In the genomic region with DNA sequence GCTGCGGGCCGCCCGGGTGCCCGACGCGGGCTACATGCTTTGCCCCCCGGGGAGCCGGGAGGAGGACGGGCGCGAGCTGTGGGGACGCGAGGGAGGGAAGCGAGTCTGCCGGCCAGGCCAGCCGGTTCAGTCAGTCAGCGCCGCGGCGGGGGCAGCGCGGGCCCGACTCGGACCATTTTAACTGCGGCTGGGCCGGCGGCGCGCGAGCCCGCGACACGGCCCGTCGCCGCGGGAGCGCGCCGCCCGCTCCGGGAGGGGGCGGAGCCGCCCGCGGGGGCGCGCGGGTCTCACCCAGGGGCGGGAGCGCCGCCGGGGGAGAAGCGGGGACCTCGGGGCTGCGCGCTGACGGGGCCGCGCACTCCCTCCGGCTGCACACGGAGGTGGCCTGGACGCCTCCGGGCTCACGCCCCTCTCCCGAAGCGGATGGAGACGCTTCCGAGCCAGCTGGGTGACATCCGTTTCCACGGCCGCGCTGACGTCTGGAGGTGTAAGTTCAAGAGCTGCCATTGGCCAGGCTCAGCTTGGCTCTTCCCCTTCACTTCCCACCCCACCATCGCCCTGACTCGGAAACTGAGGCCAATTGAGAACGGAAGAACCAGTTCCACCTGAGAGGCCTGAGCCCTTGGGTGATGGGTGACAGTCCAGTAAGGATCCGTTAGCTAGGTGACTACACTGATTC, we compare ENCODE assay signal across 8 mouse cellular contexts. TPM values are rescaled to one million over a fixed set of nuclear protein-coding genes. Genes with fewer than 3 reads are reported as not detected.
A peak's percentile ranks its signal among the peaks of the same experiment; 100 is the strongest.
DNase-seq lines count a peak whose midpoint lies in the region; ATAC-seq lines count a peak whose summit lies in the region.

No protein-coding gene starts in this region.

- H3K9me3 ChIP-seq in intestine, embryonic 15.5 days: no peaks in the 10 kb centered on the region

- intact Hi-C loops in left cerebral cortex, postnatal 25 days (cut with DNase I): no loop called here

- peak overlapping the region; percentile 98 for H3K27ac ChIP-seq in intestine, embryonic 15.5 days

- no peaks in the 10 kb centered on the region for H3K36me3 ChIP-seq in intestine, embryonic 15.5 days

- DNase-seq in adrenal gland, adult 2 months: peak; percentile 91
- DNase-seq in embryo, embryonic 11.5 days (ENCODE audit: low read depth, low spot score): peak; percentile 71
- DNase-seq in gastrocnemius, postnatal 4 days (ENCODE audit: low spot score in 2 of 2): peak; percentile 77 to 79
- peak; percentile 85 to 89 for DNase-seq in left cerebral cortex, postnatal 25 days (ENCODE audit: low spot score in 2 of 2)
- DNase-seq in mesoderm, embryonic 11.5 days (ENCODE audit: low read depth, low spot score): peak; percentile 88
- peak; percentile 81 for DNase-seq in right cerebral cortex, postnatal 25 days
- peak; percentile 66 to 82 for DNase-seq in urinary bladder, postnatal 36 days (ENCODE audit: low spot score in 2 of 2)

- H3K4me2 ChIP-seq in intestine, embryonic 15.5 days (replicated peaks): peak overlapping the region; percentile 64

- peak overlapping the region; percentile 91 for H3K4me3 ChIP-seq in intestine, embryonic 15.5 days (replicated peaks)

- under 1% methylated on average over 58 of the region's 78 CpGs for WGBS in intestine, embryonic 15.5 days

- peak overlapping the region; percentile 99 for H3K9ac ChIP-seq in intestine, embryonic 15.5 days

- H3K4me1 ChIP-seq in intestine, embryonic 15.5 days (replicated peaks): peaks cover 10% of the 10 kb centered on the region

- H3K27me3 ChIP-seq in intestine, embryonic 15.5 days (replicated peaks): no peaks in the 10 kb centered on the region

- ATAC-seq in intestine, embryonic 15.5 days: peak; percentile 90

RNA-seq across cellular contexts. Expression of gene Fbxl17, which starts 0.5 kb away (rescaled TPM):
- total RNA-seq in adrenal gland, adult 2 months (2021): 10 to 100 TPM; 26.4 to 28.6 TPM
- 19.2 and 23.7 TPM in 2 replicates for polyA plus RNA-seq in adrenal gland, adult 2 months (2012; rRNA removed)
- total RNA-seq in gastrocnemius, postnatal 4 days (2021): 10 to 100 TPM; 31.3 to 36.7 TPM
- 4.4 and 4.6 TPM in 2 replicates for polyA plus RNA-seq in intestine, embryonic 15.5 days (2015; fragmentation: Nextera tagmentation; extraction: Ambion mirVana)
- 10 to 100 TPM; 59.2 to 62.4 TPM for total RNA-seq in left cerebral cortex, postnatal 25 days (2021)

Comparison
In these comparisons a context has a peak if more than half of its experiments do, and no peak if none do; other contexts are left out.
1. Peak in every context shown above with its lines: DNase-seq, ATAC-seq, H3K4me3 ChIP-seq and H3K27ac ChIP-seq.